In the genomic region with DNA sequence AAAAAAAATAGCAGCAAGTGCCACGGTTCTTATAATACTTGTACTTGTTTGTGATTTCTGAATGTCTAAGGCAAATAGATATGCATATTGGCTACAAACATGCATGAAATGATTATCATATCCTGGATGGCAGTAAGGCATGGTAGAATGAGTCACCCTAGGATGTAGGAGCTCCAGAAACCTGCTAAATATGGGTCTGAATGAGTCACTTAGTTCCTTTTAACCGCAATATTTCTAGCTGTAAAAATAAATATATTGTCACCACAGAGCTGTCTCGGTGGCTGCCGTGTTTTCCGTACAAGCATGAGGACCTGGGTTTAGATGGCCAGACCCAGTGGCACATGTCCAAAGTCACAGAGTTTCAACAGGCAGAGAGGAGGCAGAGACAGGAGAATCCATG, we compare ENCODE assay signal across 27 mouse cellular contexts.
A peak's percentile ranks its signal among the peaks of the same experiment; 100 is the strongest.
DNase-seq lines count a peak whose midpoint lies in the region; ATAC-seq and TF ChIP-seq lines count a peak whose summit lies in the region.
"Had no signal": no experiment of that assay in that cellular context is flagged by ENCODE, and none has a peak within 500 bp of the region (broad histone marks: within the 10 kb centered on the region; RNA-seq: fewer than 3 reads in every experiment).

No protein-coding gene starts in this region.

- no peaks in the 10 kb centered on the region for H3K79me2 ChIP-seq in heart, adult 2 months (replicated peaks; ENCODE audit: control insufficient read depth, insufficient read depth, low read length)

- TF ChIP-seq POLR2A in heart, adult 2 months (IDR thresholded peaks at IDR 0.05; ENCODE audit: insufficient read depth, low read depth, low read length), result no peak

- H3K36me3 ChIP-seq in liver, embryonic 12.5 days, result no peaks in the 10 kb centered on the region
- no peaks in the 10 kb centered on the region for H3K36me3 ChIP-seq in heart, adult 2 months (ENCODE audit: control insufficient read depth, insufficient read depth, low read length)
- H3K36me3 ChIP-seq: heart, embryonic 10.5 days; heart, embryonic 15.5 days; hindbrain, embryonic 13.5 days; limb, embryonic 13.5 days; liver, embryonic 13.5 days; midbrain, embryonic 13.5 days had no signal

- no peak overlapping the region for H3K4me2 ChIP-seq in liver, embryonic 12.5 days
- H3K4me2 ChIP-seq: heart, embryonic 15.5 days; hindbrain, embryonic 13.5 days; limb, embryonic 13.5 days; liver, embryonic 13.5 days; midbrain, embryonic 13.5 days had no signal

- no peak overlapping the region for H3K4me3 ChIP-seq in liver, embryonic 12.5 days
- no peak overlapping the region for H3K4me3 ChIP-seq in heart, adult 2 months
- H3K4me3 ChIP-seq: heart, embryonic 10.5 days; heart, embryonic 15.5 days; hindbrain, embryonic 13.5 days; limb, embryonic 13.5 days; liver, embryonic 13.5 days; midbrain, embryonic 13.5 days had no signal

- no peak for TF ChIP-seq EP300 in heart, adult 2 months (IDR thresholded peaks at IDR 0.05; ENCODE audit: insufficient read depth, low read depth, low read length)

- no peak overlapping the region for H3K27ac ChIP-seq in liver, embryonic 12.5 days
- no peak overlapping the region for H3K27ac ChIP-seq in heart, adult 2 months
- H3K27ac ChIP-seq: heart, embryonic 10.5 days; heart, embryonic 15.5 days; hindbrain, embryonic 13.5 days; kidney, postnatal 0 days; limb, embryonic 13.5 days; liver, embryonic 13.5 days; macrophage; midbrain, embryonic 13.5 days had no signal

- no peaks in the 10 kb centered on the region for H3K27me3 ChIP-seq in liver, embryonic 12.5 days (replicated peaks)
- H3K27me3 ChIP-seq in heart, adult 2 months (ENCODE audit: control insufficient read depth, insufficient read depth, low read length), result no peaks in the 10 kb centered on the region
- H3K27me3 ChIP-seq: heart, embryonic 15.5 days; hindbrain, embryonic 13.5 days; limb, embryonic 13.5 days; liver, embryonic 13.5 days; midbrain, embryonic 13.5 days had no signal

- 66% methylated on average over 5 of the region's 5 CpGs for WGBS in liver, embryonic 12.5 days (ENCODE audit: insufficient replicate concordance)
- 49% methylated on average over 5 of the region's 5 CpGs for WGBS in heart, adult 2 months

- no peak for TF ChIP-seq CTCF in heart, adult 2 months (IDR thresholded peaks at IDR 0.05)

- ATAC-seq in hematopoietic stem cell, adult 5-6 weeks (replicated peaks in 1 of 2; ENCODE audit: insufficient read depth in 1 of 2, low FRiP score in 2 of 2, low TSS enrichment in 1 of 2, low read depth in 1 of 2, poor library complexity in 2 of 2, severe bottlenecking in 2 of 2), result peak; percentile 80 to 81
- no peak for ATAC-seq in liver, embryonic 12.5 days
- ATAC-seq: forebrain, embryonic 14.5 days; intestine, embryonic 16.5 days; midbrain, embryonic 13.5 days had no signal

- no peaks in the 10 kb centered on the region for H3K9me3 ChIP-seq in liver, embryonic 12.5 days (replicated peaks)
- H3K9me3 ChIP-seq: heart, embryonic 10.5 days; heart, embryonic 15.5 days; hindbrain, embryonic 13.5 days; limb, embryonic 13.5 days; liver, embryonic 13.5 days; midbrain, embryonic 13.5 days had no signal

- intact Hi-C loops in left cerebral cortex, postnatal 36 days (cut with DNase I), result no loop called here
- intact Hi-C loops in heart, adult 2 months (cut with DNase I), result no loop called here

- no peaks in the 10 kb centered on the region for H3K4me1 ChIP-seq in liver, embryonic 12.5 days
- no peaks in the 10 kb centered on the region for H3K4me1 ChIP-seq in heart, adult 2 months (ENCODE audit: control insufficient read depth, insufficient read depth, low read length)
- H3K4me1 ChIP-seq: heart, embryonic 10.5 days; heart, embryonic 15.5 days; hindbrain, embryonic 13.5 days; limb, embryonic 13.5 days; liver, embryonic 13.5 days had no signal

- no peak overlapping the region for H3K9ac ChIP-seq in liver, embryonic 12.5 days
- no peak overlapping the region for H3K9ac ChIP-seq in heart, adult 2 months (ENCODE audit: low read depth, low read length)
- H3K9ac ChIP-seq: heart, embryonic 15.5 days; hindbrain, embryonic 13.5 days; limb, embryonic 13.5 days; liver, embryonic 13.5 days; midbrain, embryonic 13.5 days had no signal

- peak; percentile 9 to 16 for DNase-seq in left cerebral cortex, postnatal 36 days (ENCODE audit: low spot score in 2 of 2)
- no peak for DNase-seq in left cerebral cortex, adult 8-10 months (ENCODE audit: low spot score in 2 of 2)
- DNase-seq in 3T3-L1 (ENCODE audit: low read depth, low spot score) (peak; percentile 4), NIH3T3 (ENCODE audit: low read depth) (peak; percentile 2)
- no peak for DNase-seq in heart, adult 2 months
- DNase-seq: adrenal gland, adult 2 months; adrenal gland, postnatal 36 days; gastrocnemius, postnatal 10 days; heart, postnatal 36 days; kidney, adult 8-10 months; kidney, postnatal 4 days; liver, embryonic 13.5 days; lung, adult 18-20 months; lung, postnatal 10 days; thymus, adult 2 months; thymus, postnatal 36 days had no signal

Comparison
In these comparisons a context has a peak if more than half of its experiments do, and no peak if none do; other contexts are left out.
1. DNase-seq: peak in left cerebral cortex, postnatal 36 days (2 of 2), 3T3-L1 (single experiment) and NIH3T3 (single experiment); none in left cerebral cortex, adult 8-10 months (0 of 2) and heart, adult 2 months (0 of 2).